Mouse (Mus musculus) lung, postnatal 25 days (tissue): Measurements from ENCODE around the gene Treml4.

Source experiments
- DNase-seq: peaks from one replicate; pipeline ENCODE4 v3.0.0; 2022; ENCODE audit warnings: low spot score

Treml4 gene

DNA sequence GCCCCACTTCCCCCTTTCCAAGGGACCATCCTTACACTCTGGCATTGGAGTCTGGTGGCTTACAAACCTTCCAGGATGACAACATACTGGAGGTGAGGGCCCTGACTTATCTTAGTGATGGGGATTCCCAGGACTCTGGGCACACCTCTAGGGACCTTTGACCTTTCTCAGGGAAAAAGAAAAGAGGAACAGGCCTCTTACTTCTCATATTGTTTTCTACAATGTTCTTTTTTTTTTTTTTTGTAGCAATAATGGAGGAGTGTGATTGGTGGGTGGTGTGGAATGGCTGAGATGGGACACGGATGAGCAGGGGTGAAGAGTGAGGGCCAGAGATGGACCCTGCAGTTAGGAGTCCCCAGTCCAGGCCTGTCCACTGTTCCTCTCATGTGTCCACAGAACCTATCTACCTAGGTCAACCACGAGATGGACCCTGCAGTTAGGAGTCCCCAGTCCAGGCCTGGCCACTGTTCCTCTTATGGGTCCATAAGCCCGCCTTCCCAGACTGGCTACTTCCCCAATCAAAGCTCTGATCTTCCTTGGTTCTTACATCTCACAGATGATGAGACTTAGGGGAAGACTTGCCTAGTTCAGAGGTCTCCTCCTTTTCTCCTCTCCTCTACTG lies at the start of gene Treml4:
Treml4 (plus strand) TSS at position 555 of the 622 bp plus-strand sequence.
- no peak for DNase-seq

DNA sequence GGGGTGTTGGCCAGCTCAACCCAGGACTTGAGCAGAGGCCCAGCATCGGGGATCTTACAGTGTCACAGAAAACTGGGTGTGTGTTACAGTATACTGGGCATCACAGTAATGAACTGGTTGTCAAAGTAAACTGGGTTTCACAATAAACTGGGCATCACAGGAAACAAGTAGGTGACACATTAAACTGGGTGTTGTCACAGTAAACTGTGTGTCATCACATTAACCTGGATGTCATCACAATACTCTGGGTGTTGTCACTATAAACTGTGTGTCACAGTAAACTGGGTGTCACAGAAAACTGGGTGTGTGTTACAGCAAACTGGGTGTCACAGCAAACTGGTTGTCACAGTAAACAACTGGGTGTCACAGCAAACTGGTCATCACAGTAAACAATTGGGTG lies 48.7 kb upstream of the Treml4 start:
- no peak for DNase-seq

DNA sequence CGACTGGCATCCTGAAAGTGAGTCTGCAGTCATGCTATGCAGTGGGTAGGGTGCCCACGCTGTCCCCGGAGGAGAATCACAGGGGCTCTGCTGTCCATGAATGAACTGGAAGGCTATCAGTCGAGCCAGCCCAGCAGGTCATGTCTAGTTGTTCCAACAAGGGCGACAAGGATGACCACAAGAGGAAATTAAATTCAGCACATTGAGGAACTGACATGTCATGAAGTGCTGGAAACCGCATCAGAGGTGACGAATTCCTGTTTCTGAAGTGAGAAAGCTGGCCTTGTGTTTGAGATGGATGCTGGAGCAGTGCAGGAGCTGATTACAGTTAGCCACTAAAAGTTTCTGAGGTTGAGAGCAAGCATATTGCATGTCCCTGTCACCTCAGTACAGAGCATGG lies 33.4 kb upstream of the Treml4 start:
- DNase-seq = peak; percentile 17

DNA sequence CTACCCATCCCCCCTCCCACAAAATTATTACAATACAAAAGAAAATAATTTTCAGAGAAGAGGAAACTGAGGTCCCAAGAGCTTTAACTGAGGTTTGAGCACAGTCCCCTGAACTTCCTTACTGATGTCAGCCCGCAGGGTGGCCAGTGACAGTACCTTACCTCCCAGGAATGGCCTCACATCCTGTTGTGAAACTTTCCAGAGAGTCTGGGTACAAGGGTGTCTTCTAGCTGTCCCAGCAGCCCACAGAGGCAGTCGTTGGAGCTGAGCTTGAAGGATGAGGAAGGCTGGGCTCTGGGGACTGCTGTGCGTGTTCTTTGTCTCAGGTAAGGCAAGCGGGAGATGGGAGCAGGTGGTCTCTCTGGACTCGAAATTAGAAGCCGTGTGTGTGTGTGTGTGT lies 31.6 kb upstream of the Treml4 start, which contains the start of gene Trem1:
Trem1 (plus strand) TSS at position 251 of the 400 bp plus-strand sequence.
- DNase-seq = peak; percentile 55

DNA sequence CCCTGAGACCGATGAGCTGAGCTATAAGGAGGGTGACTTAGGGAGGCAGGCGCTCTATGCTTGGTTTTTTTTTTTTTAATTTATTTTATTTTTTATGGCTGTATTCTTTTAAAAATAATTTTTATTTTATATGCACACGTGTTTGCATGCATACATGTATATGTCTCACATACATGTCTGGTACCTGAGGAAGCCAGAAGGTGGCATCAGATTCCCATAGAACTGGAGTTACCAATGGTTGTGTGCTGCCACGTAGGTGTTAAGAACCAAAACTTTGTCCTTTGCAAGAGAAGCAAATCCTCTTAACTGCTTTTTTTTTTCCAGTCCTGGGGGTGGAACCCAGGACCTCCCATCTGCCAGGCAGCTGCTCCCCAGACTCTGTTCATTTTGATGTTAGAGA lies 30.3 kb upstream of the Treml4 start:
- DNase-seq = no peak

DNA sequence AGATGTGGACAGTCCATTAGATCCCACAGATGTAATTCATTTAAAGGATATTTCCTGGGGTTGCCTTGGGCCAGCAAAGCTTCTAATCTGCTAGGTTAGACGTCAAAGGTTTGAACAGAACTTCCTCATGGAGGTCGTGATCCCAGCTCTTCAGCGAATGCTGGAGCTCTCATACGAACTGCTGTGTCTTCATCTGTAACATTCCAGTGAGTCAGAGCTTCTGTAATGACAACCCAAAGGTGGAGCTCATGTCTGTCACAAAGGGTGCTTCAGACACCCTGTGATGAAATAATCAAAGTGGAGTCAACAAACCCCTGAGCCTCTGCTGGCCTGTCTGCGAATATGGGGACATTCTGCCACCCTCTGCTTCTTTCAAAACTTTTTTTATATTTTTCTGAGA lies 29.5 kb upstream of the Treml4 start:
- DNase-seq = peak; percentile 18

DNA sequence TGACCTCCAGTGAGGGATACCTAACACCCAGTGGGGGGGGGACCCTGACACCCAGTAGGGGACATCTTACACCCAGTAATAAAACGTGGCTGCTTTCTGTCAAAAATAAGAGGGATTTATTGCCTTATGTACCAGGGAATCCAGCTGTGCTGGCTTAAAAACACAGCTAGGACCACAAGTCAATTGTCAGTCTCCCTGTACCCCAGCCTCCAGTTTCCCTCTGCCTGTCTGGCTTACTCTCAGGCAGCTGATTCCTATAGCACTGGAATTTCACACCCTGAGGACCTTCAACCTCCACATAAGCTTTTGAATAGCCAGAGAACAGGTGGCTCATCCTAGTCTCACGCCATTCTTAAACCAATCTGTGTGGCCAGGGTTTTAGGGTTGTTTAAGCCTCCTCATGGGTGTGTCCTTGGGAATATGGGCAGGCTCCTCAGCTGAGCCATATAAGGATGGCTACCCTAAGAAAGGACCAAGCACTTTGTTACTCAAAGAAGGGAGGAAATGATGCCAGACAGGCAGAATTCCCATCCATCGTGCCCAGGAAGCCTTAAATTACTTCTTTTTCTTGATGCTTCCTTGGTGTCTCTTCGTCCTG lies 28.2 kb upstream of the Treml4 start:
- no peak for DNase-seq

DNA sequence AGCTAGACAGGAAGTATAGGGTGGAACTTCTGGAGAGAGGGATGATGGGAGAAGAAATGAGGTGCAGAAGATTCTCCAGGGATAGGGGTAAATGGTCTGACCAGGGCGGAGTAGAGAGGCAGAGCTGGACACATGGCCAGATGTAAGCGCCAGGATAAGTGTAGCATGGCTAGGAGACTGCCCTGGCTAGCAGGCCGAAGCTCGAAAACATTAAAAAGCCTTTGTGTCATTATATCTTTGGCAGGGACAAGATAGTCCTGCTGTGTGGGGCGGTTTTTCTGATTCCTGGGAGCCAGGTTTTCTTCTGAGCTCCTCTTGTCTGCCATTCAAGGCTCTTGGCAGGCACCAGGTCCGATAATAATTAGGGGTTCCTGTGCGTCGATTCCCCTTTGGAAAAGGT lies 26.5 kb upstream of the Treml4 start:
- DNase-seq = no peak

DNA sequence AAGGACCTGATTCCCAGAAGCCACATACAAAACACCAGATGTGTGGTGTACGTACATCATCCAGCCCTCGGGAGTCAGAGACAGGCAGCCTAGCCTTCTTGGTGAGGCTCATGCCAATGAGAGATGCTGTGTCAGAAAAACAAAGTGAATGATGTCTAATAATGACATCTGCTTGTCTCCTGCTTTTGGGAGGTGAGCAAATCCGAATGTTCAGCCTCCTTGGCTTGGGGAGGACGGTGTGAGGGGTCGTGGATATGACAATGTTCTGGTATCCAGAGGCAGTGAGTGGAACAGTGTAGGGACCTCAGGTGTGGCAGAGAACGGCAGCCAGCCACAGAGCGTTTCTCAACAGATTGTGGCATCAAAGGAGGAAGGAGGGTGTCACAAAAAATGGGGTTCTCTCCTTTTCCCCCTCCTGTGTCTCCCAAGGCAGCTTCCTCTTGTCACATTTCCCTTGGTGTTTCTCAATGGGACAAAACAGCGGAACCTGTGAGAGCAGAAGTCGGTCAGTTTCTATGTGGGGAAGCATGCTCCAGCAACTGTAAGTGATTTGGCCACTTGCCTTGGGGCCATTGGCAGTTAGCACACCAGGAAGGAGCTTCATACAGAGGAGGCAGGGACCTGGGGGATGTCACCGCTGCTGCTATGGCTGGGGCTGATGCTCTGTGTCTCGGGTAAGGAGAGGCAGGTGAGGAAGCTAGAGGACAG lies 16.7 kb upstream of the Treml4 start, which contains the start of gene Trem3:
Trem3 (plus strand) TSS at position 557 of the 708 bp plus-strand sequence.
- DNase-seq = peak; percentile 48

DNA sequence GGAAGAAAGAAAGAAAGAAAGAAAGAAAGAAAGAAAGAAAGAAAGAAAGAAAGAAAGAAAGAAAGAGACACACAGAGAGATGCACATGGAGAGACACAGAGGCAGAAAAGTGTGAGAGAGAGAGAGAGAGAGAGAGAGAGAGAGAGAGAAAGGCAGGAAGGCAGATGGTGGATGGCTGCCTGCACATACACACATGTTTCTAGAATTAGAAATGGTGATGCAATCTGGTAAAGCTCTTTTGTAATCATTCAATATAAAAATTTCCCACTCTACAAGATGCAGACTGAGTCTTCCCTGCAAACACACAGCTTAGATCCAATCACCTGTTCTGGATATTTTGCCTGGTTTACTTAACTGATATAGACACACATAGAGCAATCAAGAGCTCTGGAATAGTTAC lies 15.1 kb upstream of the Treml4 start:
- no peak for DNase-seq

DNA sequence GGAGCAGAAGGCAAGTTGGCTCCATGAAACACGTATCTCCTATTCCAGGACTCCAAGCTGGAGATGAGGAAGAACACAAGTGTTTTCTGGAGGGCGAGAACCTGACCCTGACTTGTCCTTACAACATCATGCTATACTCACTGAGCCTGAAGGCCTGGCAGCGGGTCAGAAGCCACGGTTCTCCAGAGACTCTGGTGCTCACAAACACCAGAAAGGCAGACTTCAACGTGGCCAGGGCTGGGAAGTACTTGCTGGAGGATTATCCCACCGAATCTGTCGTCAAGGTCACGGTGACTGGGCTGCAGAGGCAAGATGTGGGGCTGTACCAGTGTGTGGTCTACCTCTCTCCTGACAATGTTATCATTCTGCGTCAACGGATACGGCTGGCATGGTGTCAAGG lies 14.6 kb upstream of the Treml4 start:
- DNase-seq = no peak

DNA sequence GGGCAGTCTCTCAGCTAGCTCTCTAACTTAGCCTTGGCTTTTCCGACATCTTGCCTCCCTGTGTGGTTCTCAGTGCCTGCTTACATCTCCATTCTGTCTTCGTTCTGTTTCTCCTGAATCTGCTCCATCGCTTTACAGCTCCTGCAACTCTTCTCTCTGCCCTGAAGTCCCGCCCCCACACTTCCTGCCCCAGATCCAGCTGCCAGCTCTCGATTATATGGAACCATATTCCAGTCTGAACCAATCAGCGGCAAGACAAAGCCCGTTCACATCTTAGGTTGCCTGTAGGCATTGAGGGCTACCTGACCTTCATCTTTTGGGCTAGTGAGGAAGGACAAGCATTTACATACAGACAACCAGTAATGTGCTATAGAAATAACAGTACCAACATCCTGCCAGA lies 13.5 kb upstream of the Treml4 start:
- no peak for DNase-seq

DNA sequence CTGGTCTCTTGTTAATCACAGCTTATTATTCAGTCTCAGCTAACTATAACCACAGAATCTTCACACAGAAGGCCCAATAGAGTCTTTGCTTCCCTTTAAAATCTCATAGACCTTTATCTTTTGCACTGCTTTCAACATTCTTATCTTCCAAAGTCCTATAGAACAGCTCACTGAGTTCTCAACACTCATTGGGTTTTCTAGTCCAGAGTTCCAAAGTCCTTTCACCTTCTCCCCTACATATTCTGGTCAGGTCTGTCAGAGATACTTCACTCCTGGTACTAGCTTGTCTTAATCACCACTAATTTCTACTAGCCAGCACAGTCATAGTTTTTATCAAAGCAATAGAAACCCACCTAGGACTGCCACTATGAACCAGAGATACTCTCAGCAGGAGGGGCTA lies 7.5 kb upstream of the Treml4 start:
- DNase-seq = no peak

DNA sequence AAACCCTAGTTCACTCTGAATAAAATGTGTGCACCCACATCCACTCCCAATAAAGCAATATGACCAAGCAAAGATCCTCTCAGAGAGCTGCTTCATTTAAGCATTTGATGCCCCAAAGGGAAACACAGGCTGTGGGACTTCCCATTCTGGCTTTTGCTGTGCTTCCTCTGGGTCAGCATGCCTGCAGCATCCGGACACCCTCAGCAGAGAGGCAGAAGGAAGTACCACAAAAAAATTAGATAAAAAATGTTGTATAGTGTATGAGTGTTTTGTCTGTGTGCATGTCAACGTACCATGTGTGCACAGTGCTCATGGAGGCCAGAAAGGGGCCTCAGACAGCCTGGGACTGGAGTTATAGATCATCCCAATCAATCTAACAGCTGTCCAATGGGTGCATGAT lies 2.2 kb upstream of the Treml4 start:
- DNase-seq = no peak

DNA sequence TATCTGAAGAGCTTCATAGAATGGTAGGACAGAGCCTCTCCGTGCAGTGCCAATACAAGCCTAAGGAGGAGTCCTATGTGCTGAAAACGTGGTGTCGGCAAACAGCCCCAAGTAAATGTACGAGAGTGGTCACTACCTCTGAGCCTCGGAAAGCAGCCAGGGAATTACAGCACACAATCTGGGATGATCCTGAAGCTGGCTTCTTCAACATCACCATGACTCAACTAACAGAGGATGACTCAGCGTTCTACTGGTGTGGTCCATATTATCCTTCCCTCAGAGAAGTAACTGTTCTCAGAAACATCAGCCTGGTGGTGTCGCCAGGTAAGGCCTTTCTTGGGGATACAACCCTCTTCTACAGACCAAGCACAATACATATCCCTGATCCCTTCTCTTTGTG lies 567 bp downstream of the Treml4 start:
- no peak for DNase-seq

DNA sequence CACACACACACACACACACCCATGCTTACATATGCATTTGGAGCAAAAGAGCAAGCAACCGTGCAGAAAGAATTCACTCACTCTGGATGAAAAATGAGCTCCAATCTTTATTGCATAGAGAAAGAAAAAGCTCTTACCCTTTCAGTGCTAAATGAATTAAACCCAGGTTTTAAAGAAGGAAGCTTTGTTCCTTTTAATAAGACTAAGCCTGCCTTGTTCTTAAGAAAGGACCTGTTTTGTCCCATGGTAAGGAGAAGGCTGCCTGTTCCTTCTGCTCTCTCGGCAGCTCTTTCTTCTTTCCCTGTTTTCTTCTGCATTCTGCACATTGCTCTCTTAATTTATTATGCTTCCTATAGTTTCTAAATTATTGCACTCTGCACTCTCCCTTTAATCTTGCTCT lies 2.0 kb downstream of the Treml4 start:
- DNase-seq = no peak

DNA sequence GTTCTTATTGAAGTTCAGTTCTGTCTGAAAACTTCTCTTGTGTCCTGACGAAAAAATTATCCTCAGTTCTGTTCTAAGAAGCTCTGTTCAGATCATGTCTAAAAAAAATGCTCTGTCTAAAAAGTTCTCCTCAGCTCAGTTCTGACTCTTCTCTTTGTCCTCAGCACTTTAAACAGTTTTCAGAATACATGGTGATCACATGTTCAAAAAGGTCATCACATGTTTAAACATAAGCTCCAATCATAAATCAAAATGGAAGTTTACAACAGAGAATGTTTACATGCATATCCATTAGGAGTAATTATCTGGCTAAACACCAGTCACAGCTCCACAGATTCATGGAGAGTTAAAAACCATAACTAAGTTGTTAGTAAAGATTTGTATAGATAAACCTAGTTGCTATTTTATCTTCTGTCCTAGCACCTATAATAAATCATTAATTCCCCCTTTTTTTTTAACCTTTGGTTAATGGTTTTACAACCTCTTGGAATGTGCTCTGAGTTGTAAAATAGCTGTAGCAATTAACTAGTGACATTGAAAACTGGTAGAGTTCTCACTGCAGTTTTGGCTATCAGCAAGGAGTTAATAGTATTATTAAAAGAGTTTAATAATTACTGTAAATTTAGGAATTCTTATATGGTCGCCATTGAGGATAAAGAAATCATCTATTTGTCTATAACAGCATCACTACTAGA lies 2.7 kb downstream of the Treml4 start:
- DNase-seq = no peak

DNA sequence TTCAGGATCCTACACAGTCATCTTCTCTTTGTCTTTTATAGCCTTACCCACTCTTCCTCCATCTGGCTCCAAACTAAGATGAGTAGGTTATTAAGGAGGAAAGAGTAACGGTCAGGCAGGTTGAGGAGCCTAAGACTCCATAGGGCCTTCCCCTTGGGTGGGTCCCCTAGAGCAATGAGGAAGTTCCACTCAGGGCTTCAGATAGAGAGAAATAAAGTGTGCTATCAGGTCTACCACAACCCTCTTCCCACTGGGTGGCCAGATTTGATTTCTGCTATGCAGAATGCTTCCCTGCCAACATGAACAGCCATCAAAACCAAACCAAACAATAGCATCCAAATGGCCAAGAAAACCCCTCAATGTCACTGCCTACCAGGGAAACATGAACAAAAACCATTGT lies 3.5 kb downstream of the Treml4 start:
- DNase-seq = no peak

DNA sequence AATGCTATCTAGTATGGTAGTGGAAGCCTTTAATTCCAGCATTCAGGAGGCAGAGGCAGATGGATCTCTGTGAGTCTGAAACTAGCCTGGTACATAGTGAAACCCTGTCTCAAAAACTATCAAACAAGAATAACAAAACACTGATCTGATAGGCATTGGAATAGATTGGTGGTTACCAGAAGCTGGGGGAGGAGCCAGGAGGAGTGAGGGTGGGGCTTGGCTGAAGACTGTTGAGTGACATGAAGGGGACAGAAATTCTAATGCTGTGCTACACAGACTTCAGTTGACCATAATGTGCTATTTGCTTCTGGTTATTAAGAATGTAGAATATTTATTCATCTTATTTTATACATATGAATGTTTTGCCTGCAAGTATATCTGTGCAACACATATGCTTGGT lies 4.2 kb downstream of the Treml4 start:
- no peak for DNase-seq

DNA sequence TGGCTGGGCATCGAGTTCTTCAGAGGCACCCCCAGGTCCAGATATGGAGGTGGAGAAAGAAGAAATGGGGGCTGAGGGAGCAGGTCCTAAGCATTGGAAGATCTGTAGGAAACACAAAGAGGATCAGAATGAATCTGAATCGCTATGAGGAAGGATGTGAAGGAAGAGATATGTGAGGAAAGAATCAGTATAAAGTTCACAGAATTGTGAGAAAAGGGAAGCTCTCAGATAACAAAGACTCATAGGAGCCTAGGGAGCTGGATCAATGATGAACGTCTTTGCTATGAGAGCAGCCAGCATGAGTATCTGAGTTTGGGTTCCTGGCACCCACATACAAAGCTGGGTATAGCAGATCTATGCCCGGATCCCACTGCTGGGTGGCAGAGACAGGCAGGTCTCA lies 5.7 kb downstream of the Treml4 start:
- DNase-seq = no peak

DNA sequence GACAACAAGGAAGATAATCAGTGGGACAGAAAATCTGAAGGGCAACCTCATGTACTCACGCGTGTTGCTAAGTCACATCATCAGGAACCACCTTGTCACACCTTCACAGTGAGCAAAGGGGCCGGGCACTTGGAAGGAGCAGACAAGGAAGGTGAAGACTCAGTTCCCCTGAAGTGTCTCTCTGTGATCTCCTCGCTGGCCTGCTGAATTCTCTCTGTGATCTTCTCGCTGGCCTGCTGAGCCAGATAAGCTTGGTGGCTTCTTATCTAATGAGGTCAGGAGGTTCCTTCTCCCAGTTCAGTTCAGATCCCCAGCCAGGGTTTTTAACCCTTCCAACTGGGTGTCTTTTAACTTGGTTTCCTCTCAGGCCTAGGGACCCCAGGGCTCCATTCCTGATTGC lies 8.1 kb downstream of the Treml4 start:
- no peak for DNase-seq

DNA sequence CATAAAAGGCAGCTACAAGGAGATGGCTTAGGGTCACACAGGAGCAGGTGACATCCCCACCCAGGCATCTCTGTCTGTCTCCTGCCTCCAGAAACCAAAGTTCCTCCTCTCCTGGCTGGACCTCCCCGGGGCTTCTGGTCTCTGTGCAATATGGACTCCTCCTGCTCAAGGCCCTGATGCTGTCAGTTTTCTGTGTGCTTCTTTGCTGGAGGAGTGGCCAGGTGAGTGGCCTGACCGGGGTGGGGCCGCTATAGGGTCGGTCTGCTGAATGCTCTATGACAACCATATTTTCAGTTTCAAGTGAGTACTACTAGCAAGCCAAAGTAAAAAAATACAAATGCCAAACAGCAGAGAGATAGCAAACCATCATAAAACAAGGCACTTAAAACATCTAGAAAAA lies 8.5 kb downstream of the Treml4 start:
- DNase-seq = no peak

DNA sequence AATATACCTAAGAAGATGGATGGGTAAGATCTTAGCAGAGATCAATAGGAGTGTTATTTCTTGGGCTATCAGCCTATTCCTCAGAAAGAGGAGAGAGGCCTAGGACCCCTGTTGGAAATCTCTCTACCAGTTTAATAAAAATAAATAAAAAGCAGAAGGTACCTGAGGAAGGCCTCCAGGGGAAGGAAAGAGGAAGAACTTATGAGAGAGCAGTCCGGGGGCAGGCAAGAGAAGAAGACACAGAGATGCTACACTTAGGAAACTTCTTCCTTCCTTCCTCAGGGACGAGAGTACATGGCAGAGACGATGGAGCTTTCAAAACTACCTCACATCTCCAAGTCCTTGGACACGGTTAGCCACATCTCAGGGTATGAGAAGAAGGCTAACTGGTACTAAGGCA lies 10.0 kb downstream of the Treml4 start:
- no peak for DNase-seq
